Mouse (Mus musculus): ENCODE data around the gene Gm10073.
"Not testable (repeated sequence)": the region's sequence is repeated elsewhere in the genome, so short reads cannot be mapped to it uniquely, and the experiment has no call there.

The Gm10073 gene

GRCm38 (mm10) chr8:106606601-106607145 lies 33.4 kb upstream of the Gm10073 start:
- H3K27me3 ChIP-seq (ENCODE audit: control insufficient read depth, insufficient read depth, low read length, poor library complexity, severe bottlenecking): 0 out of 2 replicates have a peak, but pooled peaks cover 3% of the 10 kb centered on the region
- H3K36me3 ChIP-seq (ENCODE audit: control insufficient read depth, insufficient read depth, low read length, poor library complexity, severe bottlenecking): no peaks in the 10 kb centered on the region
- DNase-seq (ENCODE audit: low read depth, low spot score): no peak

- no peaks in the 10 kb centered on the region for H3K36me3 ChIP-seq (ENCODE audit: control insufficient read depth, insufficient read depth, low read length, poor library complexity, severe bottlenecking)
- H3K27me3 ChIP-seq (ENCODE audit: control insufficient read depth, insufficient read depth, low read length, poor library complexity, severe bottlenecking): 0 out of 2 replicates have a peak, but pooled peaks cover 3% of the 10 kb centered on the region
- DNase-seq (ENCODE audit: low read depth, low spot score): no peak
Observed at GRCm38 (mm10) chr8:106606121-106606520, 32.9 kb upstream of the Gm10073 start.

- Histone ChIP-seq H3K36me3 (ENCODE audit: control insufficient read depth, insufficient read depth, low read length, poor library complexity, severe bottlenecking) (no peaks in the 10 kb centered on the region), H3K27me3 (ENCODE audit: control insufficient read depth, insufficient read depth, low read length, poor library complexity, severe bottlenecking) (0 out of 2 replicates have a peak, but pooled peaks cover 3% of the 10 kb centered on the region)
- no peak for DNase-seq (ENCODE audit: low read depth, low spot score)
Observed at GRCm38 (mm10) chr8:106605657-106606056, 32.4 kb upstream of the Gm10073 start.

- DNase-seq (ENCODE audit: low read depth, low spot score): no peak
- no peaks in the 10 kb centered on the region for H3K36me3 ChIP-seq (ENCODE audit: control insufficient read depth, insufficient read depth, low read length, poor library complexity, severe bottlenecking)
- H3K27me3 ChIP-seq (ENCODE audit: control insufficient read depth, insufficient read depth, low read length, poor library complexity, severe bottlenecking): 0 out of 2 replicates have a peak, but pooled peaks cover 3% of the 10 kb centered on the region
Observed at GRCm38 (mm10) chr8:106603933-106604332, 30.7 kb upstream of the Gm10073 start.

- peak; percentile 4 for DNase-seq (ENCODE audit: low read depth, low spot score)
- Histone ChIP-seq H3K27me3 (ENCODE audit: control insufficient read depth, insufficient read depth, low read length, poor library complexity, severe bottlenecking) (0 out of 2 replicates have a peak, but pooled peaks cover 3% of the 10 kb centered on the region), H3K36me3 (ENCODE audit: control insufficient read depth, insufficient read depth, low read length, poor library complexity, severe bottlenecking) (no peaks in the 10 kb centered on the region)
Observed at GRCm38 (mm10) chr8:106603131-106603819, 30.0 kb upstream of the Gm10073 start, which contains the start of gene Cdh1. Gene Cdh1 (plus strand): TSS chr8:106603351.

- no peak for DNase-seq (ENCODE audit: low read depth, low spot score)
Observed at GRCm38 (mm10) chr8:106599265-106599979, 26.2 kb upstream of the Gm10073 start.

GRCm38 (mm10) chr8:106597067-106597466 lies 23.8 kb upstream of the Gm10073 start:
- DNase-seq (ENCODE audit: low read depth, low spot score): no peak
- Histone ChIP-seq H3K36me3 (ENCODE audit: control insufficient read depth, insufficient read depth, low read length, poor library complexity, severe bottlenecking) (no peaks in the 10 kb centered on the region), H3K27me3 (ENCODE audit: control insufficient read depth, insufficient read depth, low read length, poor library complexity, severe bottlenecking) (no peaks in the 10 kb centered on the region)

More at GRCm38 (mm10) chr8:106599265-106599979, 26.2 kb upstream of the Gm10073 start:
- H3K27me3 ChIP-seq (ENCODE audit: control insufficient read depth, insufficient read depth, low read length, poor library complexity, severe bottlenecking): 0 out of 2 replicates have a peak, but pooled peaks cover 3% of the 10 kb centered on the region
- H3K36me3 ChIP-seq (ENCODE audit: control insufficient read depth, insufficient read depth, low read length, poor library complexity, severe bottlenecking): no peaks in the 10 kb centered on the region

- H3K36me3 ChIP-seq (ENCODE audit: control insufficient read depth, insufficient read depth, low read length, poor library complexity, severe bottlenecking); DNase-seq (ENCODE audit: low read depth, low spot score); H3K27me3 ChIP-seq (ENCODE audit: control insufficient read depth, insufficient read depth, low read length, poor library complexity, severe bottlenecking): not testable (repeated sequence)
Observed at GRCm38 (mm10) chr8:106595623-106596022, 22.4 kb upstream of the Gm10073 start.

- no peak for DNase-seq (ENCODE audit: low read depth, low spot score)
Observed at GRCm38 (mm10) chr8:106592458-106592857, 19.2 kb upstream of the Gm10073 start.

GRCm38 (mm10) chr8:106588443-106589431 lies 15.5 kb upstream of the Gm10073 start:
- H3K36me3 ChIP-seq (ENCODE audit: control insufficient read depth, insufficient read depth, low read length, poor library complexity, severe bottlenecking): no peaks in the 10 kb centered on the region

More at GRCm38 (mm10) chr8:106592458-106592857, 19.2 kb upstream of the Gm10073 start:
- Histone ChIP-seq H3K36me3 (ENCODE audit: control insufficient read depth, insufficient read depth, low read length, poor library complexity, severe bottlenecking) (no peaks in the 10 kb centered on the region), H3K27me3 (ENCODE audit: control insufficient read depth, insufficient read depth, low read length, poor library complexity, severe bottlenecking) (no peaks in the 10 kb centered on the region)

GRCm38 (mm10) chr8:106586896-106587295 lies 13.6 kb upstream of the Gm10073 start:
- no peaks in the 10 kb centered on the region for H3K27me3 ChIP-seq (ENCODE audit: control insufficient read depth, insufficient read depth, low read length, poor library complexity, severe bottlenecking)

More at GRCm38 (mm10) chr8:106588443-106589431, 15.5 kb upstream of the Gm10073 start:
- H3K27me3 ChIP-seq (ENCODE audit: control insufficient read depth, insufficient read depth, low read length, poor library complexity, severe bottlenecking): no peaks in the 10 kb centered on the region
- DNase-seq (ENCODE audit: low read depth, low spot score): no peak

GRCm38 (mm10) chr8:106585671-106586037 lies 12.4 kb upstream of the Gm10073 start:
- Histone ChIP-seq H3K27me3 (ENCODE audit: control insufficient read depth, insufficient read depth, low read length, poor library complexity, severe bottlenecking) (no peaks in the 10 kb centered on the region), H3K36me3 (ENCODE audit: control insufficient read depth, insufficient read depth, low read length, poor library complexity, severe bottlenecking) (no peaks in the 10 kb centered on the region)
- DNase-seq (ENCODE audit: low read depth, low spot score): no peak

More at GRCm38 (mm10) chr8:106586896-106587295, 13.6 kb upstream of the Gm10073 start:
- DNase-seq (ENCODE audit: low read depth, low spot score): no peak
- H3K36me3 ChIP-seq (ENCODE audit: control insufficient read depth, insufficient read depth, low read length, poor library complexity, severe bottlenecking): no peaks in the 10 kb centered on the region

- no peak for DNase-seq (ENCODE audit: low read depth, low spot score)
- Histone ChIP-seq H3K27me3 (ENCODE audit: control insufficient read depth, insufficient read depth, low read length, poor library complexity, severe bottlenecking) (no peaks in the 10 kb centered on the region), H3K36me3 (ENCODE audit: control insufficient read depth, insufficient read depth, low read length, poor library complexity, severe bottlenecking) (no peaks in the 10 kb centered on the region)
Observed at GRCm38 (mm10) chr8:106584942-106585670, 11.8 kb upstream of the Gm10073 start.
